Mouse (Mus musculus) lung, embryonic 15.5 days (tissue): ENCODE measurements around the gene Fgf8. TPM values are rescaled to one million over a fixed set of nuclear protein-coding genes. Genes with fewer than 3 reads are reported as not detected.

Experiments used
- ATAC-seq: fragments of 200-750 bp; cut with Nextera tagmentation; 2 replicates; pipeline ENCODE4 v1.8.0; 2017; ENCODE audit warnings: moderate number of reproducible peaks, borderline replicate concordance; ENCODE audit not compliant: low FRiP score, low TSS enrichment; ENCODE audit errors: extremely low read depth
- H3K27ac ChIP-seq: fragments of 300-500 bp; sonication (generic); 2 replicates; pipeline ENCODE4 v1.5.1; 2015; ENCODE audit warnings: moderate library complexity, mild to moderate bottlenecking, inconsistent platforms
- H3K27me3 ChIP-seq: fragments of 300-500 bp; sonication (generic); 2 replicates; pipeline ENCODE4 v1.6.1; 2015; ENCODE audit warnings: inconsistent platforms
- H3K36me3 ChIP-seq: fragments of 300-500 bp; sonication (generic); 2 replicates; pipeline ENCODE4 v1.6.1; 2015; ENCODE audit warnings: inconsistent platforms
- H3K4me1 ChIP-seq: fragments of 300-500 bp; sonication (generic); 2 replicates; pipeline ENCODE4 v1.6.1; 2015; ENCODE audit warnings: inconsistent platforms
- H3K4me2 ChIP-seq: fragments of 300-500 bp; sonication (generic); 2 replicates; pipeline ENCODE4 v1.6.1; 2015; ENCODE audit warnings: inconsistent platforms, mild to moderate bottlenecking, moderate library complexity
- H3K4me3 ChIP-seq: fragments of 300-500 bp; sonication (generic); 2 replicates; pipeline ENCODE4 v1.5.1; 2015; ENCODE audit warnings: mild to moderate bottlenecking, inconsistent platforms
- H3K9ac ChIP-seq: fragments of 300-500 bp; sonication (generic); 2 replicates; pipeline ENCODE4 v1.6.1; 2015; ENCODE audit warnings: inconsistent platforms
- H3K9me3 ChIP-seq: fragments of 300-500 bp; sonication (generic); 2 replicates; pipeline ENCODE4 v1.6.1; 2016; ENCODE audit warnings: inconsistent platforms
- WGBS: fragments of 180-500 bp; shearing (Covaris S2); methylation state at CpG from one replicate; pipeline ENCODE4 v1.1.7; 2015; 5-methylcytosine and 5-hydroxymethylcytosine counted together
- polyA plus RNA-seq: library from polyadenylated mRNA; unstranded; fragments of >200 nt; fragmentation: Nextera tagmentation; extraction: Ambion mirVana; gene quantifications from 2 replicates; pipeline ENCODE4 v1.2.1, GENCODE M21; 2015

The Fgf8 gene
- polyA plus RNA-seq, 1 experiment from 2014 or later = not detected

DNA sequence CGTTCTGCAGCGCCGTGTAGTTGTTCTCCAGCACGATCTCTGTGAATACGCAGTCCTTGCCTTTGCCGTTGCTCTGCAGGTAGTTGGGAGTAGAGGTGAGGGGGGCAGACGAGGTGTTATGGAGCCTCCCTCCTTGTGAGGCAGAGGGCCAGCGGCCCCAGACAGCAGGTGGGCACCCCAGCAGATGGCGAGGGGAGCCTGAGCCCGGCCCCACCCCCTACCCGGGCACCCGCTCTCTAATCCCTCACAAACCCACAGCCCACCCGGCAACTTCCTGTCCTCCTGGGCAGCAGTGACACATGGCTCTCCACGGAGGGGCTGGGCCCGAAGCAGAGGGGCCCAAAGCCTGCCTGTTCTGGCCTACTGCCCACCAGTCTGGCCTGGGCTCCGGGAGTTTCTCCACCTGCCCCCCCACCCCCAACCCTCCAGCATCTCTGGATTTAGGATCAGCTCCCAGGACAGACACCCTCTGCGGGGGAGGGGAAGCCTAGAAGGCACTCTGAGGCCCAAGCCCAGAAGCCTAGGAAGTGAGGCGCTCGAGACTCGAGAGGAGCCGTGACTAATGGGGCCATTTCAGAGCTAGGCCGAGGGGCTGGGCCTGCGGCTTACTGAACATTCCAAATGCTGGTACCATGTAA, 5.4 kb downstream of the Fgf8 start:
- peaks cover 20% of the 10 kb centered on the region for H3K4me1 ChIP-seq
- H3K27me3 ChIP-seq = peaks cover 95% of the 10 kb centered on the region
- H3K9me3 ChIP-seq = no peaks in the 10 kb centered on the region
- no peak overlapping the region for H3K27ac ChIP-seq
- ATAC-seq = 0 out of 2 replicates have a peak, but pooled peaks have one; percentile 21
- 14% methylated on average over 23 of the region's 23 CpGs for WGBS
- H3K9ac ChIP-seq = 0 out of 2 replicates have a peak overlapping the region, but pooled peaks have one; percentile 24
- H3K4me2 ChIP-seq = peak overlapping the region; percentile 73
- peak overlapping the region; percentile 30 for H3K4me3 ChIP-seq
- H3K36me3 ChIP-seq = no peaks in the 10 kb centered on the region

DNA sequence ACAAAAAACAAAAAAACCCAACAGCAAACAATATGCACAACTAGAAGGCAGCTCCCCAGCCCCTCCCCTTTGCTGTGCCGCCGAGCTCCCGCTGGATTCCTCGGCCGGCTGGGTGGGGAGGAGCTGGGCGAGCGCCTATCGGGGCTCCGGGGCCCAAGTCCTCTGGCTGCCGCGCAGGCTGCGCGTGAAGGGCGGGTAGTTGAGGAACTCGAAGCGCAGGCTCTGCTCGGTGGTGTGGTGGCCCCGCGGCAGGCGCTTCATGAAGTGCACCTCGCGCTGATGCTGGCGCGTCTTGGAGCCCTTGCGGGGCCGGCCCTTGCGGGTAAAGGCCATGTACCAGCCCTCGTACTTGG, 5.9 kb downstream of the Fgf8 start:
- H3K9ac ChIP-seq = 0 out of 2 replicates have a peak overlapping the region, but pooled peaks have one; percentile 24
- H3K4me1 ChIP-seq = peaks cover 15% of the 10 kb centered on the region
- H3K9me3 ChIP-seq = no peaks in the 10 kb centered on the region
- H3K4me3 ChIP-seq = peak overlapping the region; percentile 30
- H3K4me2 ChIP-seq = peak overlapping the region; percentile 73
- no peak overlapping the region for H3K27ac ChIP-seq
- peaks cover 93% of the 10 kb centered on the region for H3K27me3 ChIP-seq
- ATAC-seq = peak; percentile 46; the same call in 1 of the 2 replicates
- H3K36me3 ChIP-seq = no peaks in the 10 kb centered on the region
- under 1% methylated on average over 28 of the region's 28 CpGs for WGBS

DNA sequence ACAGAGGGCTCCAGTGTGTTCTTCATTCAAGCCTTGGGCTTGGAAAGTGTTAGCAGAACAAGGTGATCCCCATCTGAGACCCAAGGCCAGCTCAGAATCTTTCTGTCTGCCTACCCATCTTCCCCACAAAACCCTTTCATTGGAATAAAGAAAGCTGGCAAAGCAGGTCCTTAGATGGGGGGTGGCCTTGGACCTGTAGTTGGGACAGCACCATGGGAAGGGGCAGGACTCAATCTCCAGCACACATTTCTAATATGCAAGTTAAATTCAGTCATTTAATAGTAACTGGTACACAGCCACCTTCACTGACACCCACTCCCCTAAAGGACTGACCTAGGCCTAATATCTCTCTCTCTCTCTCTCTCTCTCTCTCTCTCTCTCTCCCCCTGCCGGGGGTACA, 6.5 kb downstream of the Fgf8 start:
- 42% methylated on average over 1 of the region's 1 CpGs for WGBS
- Histone ChIP-seq H3K9ac (no peak overlapping the region), H3K4me2 (no peak overlapping the region), H3K4me1 (peaks cover 10% of the 10 kb centered on the region), H3K36me3 (no peaks in the 10 kb centered on the region), H3K9me3 (no peaks in the 10 kb centered on the region), H3K27ac (no peak overlapping the region), H3K27me3 (peaks cover 92% of the 10 kb centered on the region), H3K4me3 (no peak overlapping the region)
- no peak for ATAC-seq

DNA sequence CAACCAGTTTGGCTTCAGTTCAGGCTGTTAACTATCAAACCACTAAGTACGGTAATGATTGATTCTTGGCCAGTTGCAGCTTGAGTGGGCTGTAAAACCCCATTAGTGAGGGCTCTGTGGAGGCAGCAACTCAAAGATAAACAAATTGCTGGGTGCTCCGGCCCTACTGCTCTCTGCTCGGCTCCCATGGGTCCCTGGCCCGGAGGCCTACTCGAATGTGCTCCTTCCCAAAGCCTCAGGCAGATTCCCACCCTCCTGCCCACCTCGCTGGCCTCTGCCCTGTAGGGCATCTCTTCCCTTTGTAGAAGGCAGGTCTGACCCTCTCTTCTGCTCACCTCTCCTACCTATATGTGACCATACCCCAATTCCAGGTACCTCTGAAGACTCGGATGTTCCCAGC, 8.0 kb downstream of the Fgf8 start:
- no peak for ATAC-seq
- Histone ChIP-seq H3K4me2 (no peak overlapping the region), H3K27ac (no peak overlapping the region), H3K27me3 (peaks cover 84% of the 10 kb centered on the region), H3K36me3 (no peaks in the 10 kb centered on the region), H3K4me1 (peaks cover 10% of the 10 kb centered on the region), H3K4me3 (no peak overlapping the region), H3K9ac (no peak overlapping the region), H3K9me3 (no peaks in the 10 kb centered on the region)
- 34% methylated on average over 7 of the region's 7 CpGs for WGBS

- Histone ChIP-seq H3K9ac (no peak overlapping the region), H3K4me1 (peaks cover 10% of the 10 kb centered on the region), H3K4me3 (no peak overlapping the region), H3K27me3 (peaks cover 78% of the 10 kb centered on the region), H3K36me3 (no peaks in the 10 kb centered on the region), H3K4me2 (no peak overlapping the region), H3K9me3 (no peaks in the 10 kb centered on the region), H3K27ac (no peak overlapping the region)
- 66% methylated on average over 5 of the region's 5 CpGs for WGBS
- no peak for ATAC-seq
Observed at GRCm38 (mm10) chr19:45734191-45734590, 8.5 kb downstream of the Fgf8 start.

DNA sequence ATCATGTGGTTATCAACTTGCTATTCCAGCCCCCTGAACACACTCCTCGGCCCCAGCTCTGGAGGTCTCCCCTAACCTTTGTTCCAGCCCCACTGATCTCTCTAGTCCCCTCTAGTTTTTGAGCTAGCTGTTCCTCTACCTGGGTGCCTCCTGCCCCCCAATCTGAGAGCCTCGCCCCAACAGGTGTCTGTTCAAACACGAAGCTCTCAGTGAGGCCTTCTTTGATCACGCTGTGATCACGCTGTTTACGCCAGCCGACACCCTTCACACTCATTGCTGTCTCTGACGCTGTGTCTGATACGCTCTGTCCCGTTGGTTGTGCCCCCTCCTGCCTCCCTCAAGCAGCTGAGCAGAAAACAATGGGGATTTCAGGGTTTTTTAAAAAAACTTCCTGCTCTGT, 9.2 kb downstream of the Fgf8 start:
- no peak overlapping the region for H3K9ac ChIP-seq
- no peak overlapping the region for H3K4me2 ChIP-seq
- ATAC-seq = no peak
- H3K27me3 ChIP-seq = peaks cover 72% of the 10 kb centered on the region
- peaks cover 10% of the 10 kb centered on the region for H3K4me1 ChIP-seq
- WGBS = 22% methylated on average over 10 of the region's 10 CpGs
- H3K27ac ChIP-seq = no peak overlapping the region
- no peak overlapping the region for H3K4me3 ChIP-seq
- H3K9me3 ChIP-seq = no peaks in the 10 kb centered on the region
- H3K36me3 ChIP-seq = no peaks in the 10 kb centered on the region

- Histone ChIP-seq H3K27me3 (peaks cover 53% of the 10 kb centered on the region), H3K27ac (no peak overlapping the region), H3K4me1 (0 out of 2 replicates have a peak, but pooled peaks cover under 1% of the 10 kb centered on the region), H3K4me3 (no peak overlapping the region), H3K9me3 (no peaks in the 10 kb centered on the region), H3K9ac (no peak overlapping the region), H3K4me2 (no peak overlapping the region), H3K36me3 (no peaks in the 10 kb centered on the region)
- WGBS = 76% methylated on average over 7 of the region's 7 CpGs
- ATAC-seq = no peak
Observed at GRCm38 (mm10) chr19:45731658-45732057, 11.1 kb downstream of the Fgf8 start.

DNA sequence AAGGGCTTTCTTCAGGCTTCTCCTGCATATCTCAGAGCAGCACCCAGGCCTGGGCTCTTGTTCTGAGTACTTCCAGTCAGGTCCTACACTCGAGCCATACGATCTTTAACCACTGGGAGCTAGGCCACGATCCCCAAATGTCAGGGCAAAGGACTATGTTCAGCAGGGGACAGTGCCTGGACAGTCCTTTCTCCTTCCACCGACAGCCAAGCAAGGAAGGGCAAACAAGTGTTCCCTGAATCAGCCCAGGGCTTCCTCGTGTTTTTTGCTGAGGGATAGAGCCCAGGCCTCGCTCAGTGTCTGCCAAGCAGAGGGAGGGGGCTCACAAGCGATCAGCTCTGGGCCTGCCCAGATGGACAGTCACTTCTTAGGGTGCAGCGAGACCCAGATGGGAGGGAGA, 12.7 kb downstream of the Fgf8 start:
- ATAC-seq = no peak
- H3K36me3 ChIP-seq = no peaks in the 10 kb centered on the region
- H3K4me2 ChIP-seq = no peak overlapping the region
- no peak overlapping the region for H3K4me3 ChIP-seq
- no peaks in the 10 kb centered on the region for H3K9me3 ChIP-seq
- no peaks in the 10 kb centered on the region for H3K4me1 ChIP-seq
- H3K9ac ChIP-seq = no peak overlapping the region
- peaks cover 38% of the 10 kb centered on the region for H3K27me3 ChIP-seq
- 71% methylated on average over 8 of the region's 8 CpGs for WGBS
- no peak overlapping the region for H3K27ac ChIP-seq

DNA sequence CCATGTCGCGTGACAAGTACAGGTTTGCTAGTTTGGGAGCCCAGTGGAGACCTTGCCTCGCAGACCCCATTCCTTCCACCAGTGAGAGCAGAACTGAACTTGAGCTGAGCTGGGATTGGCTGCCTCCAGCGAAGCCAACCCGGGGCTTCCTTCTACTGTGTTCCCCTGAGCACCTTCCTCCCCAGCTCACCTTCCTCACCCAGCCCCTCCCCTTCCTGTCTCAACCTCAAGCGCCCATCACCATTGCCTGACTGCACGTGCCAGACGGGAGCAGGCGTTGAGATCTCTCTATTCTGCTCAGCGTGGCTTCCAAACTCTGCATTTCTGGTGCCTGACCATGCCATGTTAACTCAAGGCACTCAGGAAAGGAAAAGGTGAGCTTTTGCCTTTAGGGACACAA, 15.5 kb downstream of the Fgf8 start:
- Histone ChIP-seq H3K36me3 (no peaks in the 10 kb centered on the region), H3K27me3 (peaks cover 13% of the 10 kb centered on the region; the same call in 1 of the 2 replicates), H3K9me3 (no peaks in the 10 kb centered on the region), H3K27ac (no peak overlapping the region), H3K4me1 (no peaks in the 10 kb centered on the region), H3K9ac (no peak overlapping the region), H3K4me3 (no peak overlapping the region), H3K4me2 (no peak overlapping the region)
- 67% methylated on average over 10 of the region's 10 CpGs for whole genome bisulfite sequencing
- ATAC-seq = no peak

DNA sequence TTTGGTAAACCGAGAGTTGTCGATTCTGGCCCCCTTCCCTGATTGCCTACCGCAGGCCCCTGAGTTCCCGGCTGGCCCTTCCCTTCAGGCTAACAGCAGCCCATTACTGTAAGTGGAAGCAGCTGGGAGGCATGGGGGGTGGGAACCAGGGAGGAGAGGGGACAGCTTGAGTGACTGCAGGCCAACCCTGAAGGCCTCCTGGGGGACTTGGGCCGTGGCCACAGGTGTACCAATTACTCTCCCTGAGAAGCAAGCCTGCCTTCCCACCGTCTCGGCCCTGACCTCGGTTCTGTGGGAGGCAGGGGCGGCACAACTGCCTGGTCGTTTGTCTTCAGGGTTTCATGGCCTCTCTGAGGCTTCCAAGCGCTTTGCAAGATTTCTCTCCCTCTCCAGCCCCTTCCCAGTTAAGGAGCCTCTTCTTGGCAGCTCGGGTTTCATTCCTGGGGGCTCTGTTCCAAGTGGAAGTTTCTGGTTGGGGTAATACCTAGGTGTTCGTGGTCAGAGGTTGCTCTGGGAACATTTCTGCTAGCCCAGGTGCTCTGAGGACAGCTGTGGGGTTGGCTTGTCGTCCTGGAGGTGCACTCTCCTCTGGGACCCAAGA, 16.9 kb downstream of the Fgf8 start:
- 29% methylated on average over 14 of the region's 14 CpGs for WGBS
- Histone ChIP-seq H3K4me1 (no peaks in the 10 kb centered on the region), H3K36me3 (no peaks in the 10 kb centered on the region), H3K4me2 (no peak overlapping the region), H3K27ac (no peak overlapping the region), H3K27me3 (0 out of 2 replicates have a peak, but pooled peaks cover under 1% of the 10 kb centered on the region), H3K4me3 (no peak overlapping the region), H3K9ac (no peak overlapping the region), H3K9me3 (no peaks in the 10 kb centered on the region)
- ATAC-seq = no peak

- H3K9me3 ChIP-seq = no peaks in the 10 kb centered on the region
- no peaks in the 10 kb centered on the region for H3K4me1 ChIP-seq
- H3K9ac ChIP-seq = no peak overlapping the region
- H3K4me3 ChIP-seq = no peak overlapping the region
- ATAC-seq = no peak
- no peaks in the 10 kb centered on the region for H3K27me3 ChIP-seq
- no peaks in the 10 kb centered on the region for H3K36me3 ChIP-seq
- WGBS = 65% methylated on average over 5 of the region's 5 CpGs
- no peak overlapping the region for H3K4me2 ChIP-seq
- H3K27ac ChIP-seq = no peak overlapping the region
Observed at GRCm38 (mm10) chr19:45722188-45722587, 20.5 kb downstream of the Fgf8 start.

DNA sequence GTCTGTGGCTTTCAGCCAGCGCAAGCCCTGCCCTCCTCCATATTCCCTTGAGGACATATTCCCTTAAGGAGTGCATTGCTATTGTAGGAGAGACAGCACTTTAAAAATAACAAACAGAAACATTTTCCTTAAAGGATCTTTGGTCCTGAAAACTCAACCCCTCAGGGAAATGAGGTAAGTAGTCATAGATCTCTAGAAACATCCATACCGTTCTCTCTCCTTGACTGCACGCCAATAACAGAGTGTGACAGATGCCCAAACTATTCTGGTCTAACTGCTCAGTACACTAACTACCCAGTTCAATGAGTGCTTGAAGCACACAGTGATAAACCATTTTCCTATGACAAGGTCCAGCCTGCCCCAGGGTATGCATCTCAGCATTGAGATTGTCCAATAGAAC, 24.4 kb downstream of the Fgf8 start:
- no peak overlapping the region for H3K4me3 ChIP-seq

More for the DNA sequence above, 24.4 kb downstream of the Fgf8 start:
- Histone ChIP-seq H3K4me1 (no peaks in the 10 kb centered on the region), H3K27me3 (no peaks in the 10 kb centered on the region), H3K9me3 (no peaks in the 10 kb centered on the region), H3K36me3 (no peaks in the 10 kb centered on the region), H3K27ac (no peak overlapping the region), H3K9ac (no peak overlapping the region), H3K4me2 (peak overlapping the region; percentile 40)
- WGBS = 66% methylated on average over 3 of the region's 3 CpGs
- no peak for ATAC-seq
